Mouse (Mus musculus): ENCODE data around the gene Dguok. TPM values are rescaled to one million over a fixed set of nuclear protein-coding genes. Genes with fewer than 3 reads are reported as not detected.

Dguok gene
- total RNA-seq (2021) = 45.2 and 46.6 TPM in 2 replicates
- long read RNA-seq, experiment 1, transcript Dguok-201 (7 exons, 1,107 nt) = major isoform, 54 of 87 reads
- long read RNA-seq, experiment 1, partial matches to known transcripts = 6 of 87 reads
- long read RNA-seq, experiment 1, other reads (novel, unspliced or antisense) = 27 of 87 reads
- long read RNA-seq, experiment 2, transcript Dguok-201 (7 exons, 1,107 nt) = major isoform, 51 of 82 reads
- long read RNA-seq, experiment 2, transcript Dguok-202 (6 exons, 1,007 nt) = minor isoform, 5 of 82 reads
- long read RNA-seq, experiment 2, partial matches to known transcripts = 0 of 82 reads
- long read RNA-seq, experiment 2, other reads (novel, unspliced or antisense) = 26 of 82 reads

- DNase-seq = peak; percentile 98
These were observed at the start of gene Dguok for GRCm38 (mm10) chr6:83506258-83507167. Gene Dguok (minus strand): TSS chr6:83506969.

- no peak for DNase-seq
These were observed 49.2 kb upstream of the Dguok start for GRCm38 (mm10) chr6:83555972-83556371.

- DNase-seq = no peak
These were observed 41.6 kb upstream of the Dguok start for GRCm38 (mm10) chr6:83548346-83548745.

GRCm38 (mm10) chr6:83545778-83546177 is 39.0 kb upstream of the Dguok start:
- DNase-seq = no peak

GRCm38 (mm10) chr6:83541756-83542456 is 35.1 kb upstream of the Dguok start:
- DNase-seq = no peak

GRCm38 (mm10) chr6:83540017-83540416 is 33.2 kb upstream of the Dguok start:
- no peak for DNase-seq

GRCm38 (mm10) chr6:83536795-83537059 is 30.0 kb upstream of the Dguok start:
- DNase-seq = no peak

- no peak for DNase-seq
These were observed 29.4 kb upstream of the Dguok start, which contains the start of gene Actg2 for GRCm38 (mm10) chr6:83536028-83536794. Gene Actg2 (minus strand): TSS chr6:83536265.

GRCm38 (mm10) chr6:83532608-83533007 is 25.8 kb upstream of the Dguok start:
- DNase-seq = no peak

- no peak for DNase-seq
These were observed 16.4 kb upstream of the Dguok start for GRCm38 (mm10) chr6:83523194-83523593.

GRCm38 (mm10) chr6:83521784-83522183 is 15.0 kb upstream of the Dguok start:
- no peak for DNase-seq

- DNase-seq = no peak
These were observed 11.9 kb upstream of the Dguok start for GRCm38 (mm10) chr6:83518637-83519036.

GRCm38 (mm10) chr6:83515172-83515571 is 8.4 kb upstream of the Dguok start:
- no peak for DNase-seq

GRCm38 (mm10) chr6:83512495-83512894 is 5.7 kb upstream of the Dguok start:
- DNase-seq = peak; percentile 76

GRCm38 (mm10) chr6:83510210-83510609 is 3.4 kb upstream of the Dguok start:
- no peak for DNase-seq

- DNase-seq = peak; percentile 86
These were observed 2.7 kb upstream of the Dguok start for GRCm38 (mm10) chr6:83509442-83509841.

GRCm38 (mm10) chr6:83507168-83507546 is 388 bp upstream of the Dguok start:
- no peak for DNase-seq

- no peak for DNase-seq
These were observed 1.2 kb downstream of the Dguok start for GRCm38 (mm10) chr6:83505554-83505953.

- no peak for DNase-seq
These were observed 3.4 kb downstream of the Dguok start for GRCm38 (mm10) chr6:83503361-83503760.

GRCm38 (mm10) chr6:83502656-83503055 is 4.1 kb downstream of the Dguok start:
- DNase-seq = peak; percentile 45

- no peak for DNase-seq
These were observed 5.1 kb downstream of the Dguok start for GRCm38 (mm10) chr6:83501524-83502310.

All from adrenal gland, postnatal 14 days (tissue).